Mouse (Mus musculus) ES-Bruce4 (cell line): ENCODE data around the gene Map3k20. TPM values are rescaled to one million over a fixed set of nuclear protein-coding genes. Genes with fewer than 3 reads are reported as not detected.

Experiments used
- H3K27ac ChIP-seq: 2 replicates; pipeline ENCODE4 v1.5.1; 2012; ENCODE audit warnings: low read length, inconsistent platforms; ENCODE audit not compliant: insufficient read depth
- H3K27me3 ChIP-seq: 2 replicates; pipeline ENCODE4 v1.6.1; 2012; ENCODE audit warnings: mild to moderate bottlenecking, low read length, inconsistent platforms; ENCODE audit not compliant: control insufficient read depth, poor library complexity, insufficient read depth, severe bottlenecking
- H3K36me3 ChIP-seq: 2 replicates; pipeline ENCODE4 v1.6.1; 2012; ENCODE audit warnings: inconsistent platforms, mild to moderate bottlenecking, low read length, moderate library complexity; ENCODE audit not compliant: control insufficient read depth, poor library complexity, insufficient read depth, severe bottlenecking
- H3K4me1 ChIP-seq: one replicate; pipeline ENCODE4 v1.8.1; 2011; ENCODE audit warnings: low read length; ENCODE audit not compliant: control insufficient read depth, insufficient read depth
- H3K4me3 ChIP-seq: 2 replicates; pipeline ENCODE4 v1.5.1; 2011; ENCODE audit warnings: low read depth, mild to moderate bottlenecking, low read length
- H3K9ac ChIP-seq: 2 replicates; pipeline ENCODE4 v1.6.1; 2012; ENCODE audit warnings: low read depth, mild to moderate bottlenecking, inconsistent platforms; ENCODE audit not compliant: poor library complexity, severe bottlenecking
- H3K9me3 ChIP-seq: replicated peaks from 2 replicates; pipeline ENCODE4 v1.6.1; 2012; ENCODE audit warnings: mild to moderate bottlenecking, low read length, inconsistent platforms; ENCODE audit not compliant: control insufficient read depth, poor library complexity, insufficient read depth, severe bottlenecking
- CTCF ChIP-seq: IDR thresholded peaks from one replicate; pipeline ENCODE4 v1.8.1; 2011; ENCODE audit warnings: low read depth, low read length
- EP300 ChIP-seq: IDR thresholded peaks from 2 replicates; pipeline ENCODE4 v1.6.1; 2011; ENCODE audit warnings: low read depth, low read length; ENCODE audit not compliant: insufficient read depth
- POLR2A ChIP-seq: IDR thresholded peaks from one replicate; pipeline ENCODE4 v1.8.1; 2011; ENCODE audit warnings: low read length; ENCODE audit not compliant: insufficient read depth
- polyA plus RNA-seq: library from polyadenylated mRNA; stranded (reverse); fragments of >200 nt; gene quantifications from 2 replicates; pipeline ENCODE4 v1.2.4, GENCODE M21; 2011; ENCODE audit warnings: low read depth; ENCODE audit not compliant: missing spikeins, insufficient read depth, insufficient read length

The Map3k20 gene
- polyA plus RNA-seq, 1 experiment = 39.0 TPM

- H3K9ac ChIP-seq = no peak overlapping the region
- H3K27me3 ChIP-seq = no peaks in the 10 kb centered on the region
- H3K4me3 ChIP-seq = no peak overlapping the region
- TF ChIP-seq EP300 = no peak
- H3K27ac ChIP-seq = no peak overlapping the region
- H3K4me1 ChIP-seq = no peaks in the 10 kb centered on the region
- no peaks in the 10 kb centered on the region for H3K36me3 ChIP-seq
- H3K9me3 ChIP-seq = no peaks in the 10 kb centered on the region
These were observed 170.8 kb downstream of the Map3k20 start for GRCm38 (mm10) chr2:72456189-72456588.

GRCm38 (mm10) chr2:72464376-72465014, 179.1 kb downstream of the Map3k20 start:
- no peaks in the 10 kb centered on the region for H3K27me3 ChIP-seq
- no peak overlapping the region for H3K27ac ChIP-seq
- no peak for TF ChIP-seq EP300
- TF ChIP-seq CTCF = no peak
- no peak for TF ChIP-seq POLR2A
- H3K4me3 ChIP-seq = no peak overlapping the region
- H3K9ac ChIP-seq = no peak overlapping the region
- H3K4me1 ChIP-seq = no peaks in the 10 kb centered on the region
- no peaks in the 10 kb centered on the region for H3K9me3 ChIP-seq
- H3K36me3 ChIP-seq = no peaks in the 10 kb centered on the region

DNA sequence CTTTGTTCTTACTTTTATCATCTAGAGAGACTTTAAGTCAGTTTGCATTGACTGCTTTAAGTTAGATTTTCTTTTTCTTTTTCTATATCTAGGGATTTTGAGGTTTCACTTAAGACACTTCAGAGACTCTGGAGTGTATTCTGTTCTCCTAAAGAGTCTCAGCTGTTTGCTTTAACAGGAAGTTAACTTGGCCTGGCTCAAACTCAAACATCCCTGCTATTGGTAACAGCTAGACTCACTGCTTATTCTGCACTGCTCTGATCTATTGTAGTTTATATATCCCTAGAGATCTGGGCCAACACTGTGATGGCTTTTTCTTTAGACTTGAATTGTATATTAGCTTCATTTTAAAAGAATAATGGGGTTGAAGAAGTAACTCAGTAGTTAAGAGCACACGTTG, 182.2 kb downstream of the Map3k20 start:
- no peaks in the 10 kb centered on the region for H3K9me3 ChIP-seq
- H3K36me3 ChIP-seq = no peaks in the 10 kb centered on the region
- no peaks in the 10 kb centered on the region for H3K4me1 ChIP-seq
- TF ChIP-seq EP300 (no peak), CTCF (no peak), POLR2A (no peak)
- H3K27ac ChIP-seq = no peak overlapping the region
- no peaks in the 10 kb centered on the region for H3K27me3 ChIP-seq
- H3K9ac ChIP-seq = no peak overlapping the region
- no peak overlapping the region for H3K4me3 ChIP-seq

DNA sequence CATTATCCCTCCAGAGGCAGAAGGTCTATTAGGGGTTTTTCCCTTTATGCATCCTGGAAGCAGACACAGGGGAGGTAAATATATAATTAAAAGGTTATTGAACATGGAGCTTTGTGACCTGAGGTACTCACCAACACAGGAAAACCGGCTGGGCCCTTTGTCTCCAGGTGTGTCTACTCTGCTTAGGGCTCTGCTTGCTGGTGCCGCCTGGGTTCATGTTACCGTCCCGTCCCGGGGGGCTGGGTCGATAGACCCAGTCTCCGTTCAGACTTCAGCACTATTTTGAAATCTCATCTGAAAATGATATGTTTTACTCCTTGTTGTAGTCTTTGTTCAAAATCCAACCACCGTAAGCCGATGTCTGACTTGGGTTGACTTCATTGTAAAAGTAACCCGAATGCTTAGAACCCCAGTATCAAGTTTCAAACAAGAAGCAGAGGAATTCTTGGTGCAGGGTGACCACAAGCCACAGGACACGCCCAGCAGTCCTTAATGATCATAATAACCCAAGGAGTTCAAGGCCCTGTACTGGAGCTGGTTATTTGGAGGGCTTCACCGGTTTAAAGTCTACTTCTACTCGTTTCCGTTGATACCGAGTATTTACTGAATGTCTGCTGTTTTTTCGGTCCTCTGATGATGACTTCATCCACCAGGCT, 186.1 kb downstream of the Map3k20 start:
- Histone ChIP-seq H3K9ac (no peak overlapping the region), H3K27ac (no peak overlapping the region), H3K36me3 (no peaks in the 10 kb centered on the region), H3K4me3 (no peak overlapping the region), H3K4me1 (no peaks in the 10 kb centered on the region), H3K9me3 (no peaks in the 10 kb centered on the region), H3K27me3 (no peaks in the 10 kb centered on the region)
- no peak for TF ChIP-seq EP300
- TF ChIP-seq CTCF = no peak
- TF ChIP-seq POLR2A = no peak

DNA sequence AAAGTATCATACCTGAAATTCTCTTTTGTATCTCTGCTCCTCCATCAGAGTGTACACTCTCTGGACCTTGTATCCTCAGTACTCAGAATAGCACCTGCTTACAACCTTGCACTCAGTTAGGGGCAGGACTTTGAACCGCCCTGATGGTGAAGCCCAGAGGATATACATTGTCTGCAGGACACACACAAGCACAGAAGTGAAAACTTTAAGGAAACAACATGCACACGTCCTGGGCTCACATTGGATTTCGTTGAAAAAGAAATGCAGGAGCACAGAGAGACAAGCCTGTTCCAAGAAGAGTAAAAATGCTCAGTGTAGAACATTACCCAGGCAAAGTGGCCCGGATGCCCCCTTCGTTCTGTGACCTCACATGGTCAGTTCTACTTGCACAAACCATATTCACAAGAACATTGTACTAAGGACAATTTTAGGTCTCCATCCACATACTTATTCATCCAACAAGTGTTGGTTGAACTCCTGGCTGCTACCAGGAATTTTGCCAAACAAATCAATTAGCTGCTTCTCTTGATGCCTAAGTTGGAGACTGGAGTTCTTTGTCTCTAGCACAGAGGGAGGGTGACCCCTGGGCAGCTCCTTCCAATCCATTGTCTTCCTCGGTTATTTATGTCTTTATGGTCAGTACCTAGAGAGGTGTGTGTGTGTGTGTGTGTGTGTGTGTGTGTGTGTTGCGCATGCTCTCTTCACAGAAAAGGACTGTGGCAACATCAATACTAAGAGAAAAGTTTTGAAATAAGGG, 189.3 kb downstream of the Map3k20 start:
- Histone ChIP-seq H3K27ac (no peak overlapping the region), H3K36me3 (peaks cover 15% of the 10 kb centered on the region), H3K9ac (no peak overlapping the region), H3K9me3 (no peaks in the 10 kb centered on the region), H3K4me3 (no peak overlapping the region), H3K4me1 (peaks cover 2% of the 10 kb centered on the region), H3K27me3 (no peaks in the 10 kb centered on the region)
- TF ChIP-seq EP300 = no peak
- TF ChIP-seq POLR2A = no peak
- TF ChIP-seq CTCF = no peak

DNA sequence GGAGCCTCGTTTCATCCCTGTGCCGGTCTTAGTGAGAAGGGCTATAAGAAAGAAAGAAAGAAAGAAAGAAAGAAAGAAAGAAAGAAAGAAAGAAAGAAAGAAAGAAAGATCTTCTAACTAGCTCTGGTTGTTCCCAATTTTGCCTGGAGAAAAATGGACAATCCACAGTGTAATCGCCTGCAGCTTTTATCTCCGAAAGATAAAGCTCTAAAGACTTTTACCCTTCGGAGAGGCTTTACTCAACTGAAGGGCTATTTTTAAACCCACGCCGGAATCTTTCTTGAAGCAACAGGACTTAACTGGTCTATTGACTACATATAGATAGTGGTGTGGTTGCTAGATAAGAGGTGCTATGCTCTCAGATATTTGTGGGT, 190.0 kb downstream of the Map3k20 start:
- H3K9me3 ChIP-seq = no peaks in the 10 kb centered on the region
- H3K4me3 ChIP-seq = no peak overlapping the region
- H3K4me1 ChIP-seq = peaks cover 5% of the 10 kb centered on the region
- no peaks in the 10 kb centered on the region for H3K27me3 ChIP-seq
- H3K36me3 ChIP-seq = peaks cover 22% of the 10 kb centered on the region
- no peak for TF ChIP-seq CTCF
- no peak for TF ChIP-seq POLR2A
- no peak for TF ChIP-seq EP300
- no peak overlapping the region for H3K27ac ChIP-seq
- H3K9ac ChIP-seq = peak overlapping the region; percentile 90
